25 mouse cellular contexts compared by ENCODE assay signal in the genomic region with DNA sequence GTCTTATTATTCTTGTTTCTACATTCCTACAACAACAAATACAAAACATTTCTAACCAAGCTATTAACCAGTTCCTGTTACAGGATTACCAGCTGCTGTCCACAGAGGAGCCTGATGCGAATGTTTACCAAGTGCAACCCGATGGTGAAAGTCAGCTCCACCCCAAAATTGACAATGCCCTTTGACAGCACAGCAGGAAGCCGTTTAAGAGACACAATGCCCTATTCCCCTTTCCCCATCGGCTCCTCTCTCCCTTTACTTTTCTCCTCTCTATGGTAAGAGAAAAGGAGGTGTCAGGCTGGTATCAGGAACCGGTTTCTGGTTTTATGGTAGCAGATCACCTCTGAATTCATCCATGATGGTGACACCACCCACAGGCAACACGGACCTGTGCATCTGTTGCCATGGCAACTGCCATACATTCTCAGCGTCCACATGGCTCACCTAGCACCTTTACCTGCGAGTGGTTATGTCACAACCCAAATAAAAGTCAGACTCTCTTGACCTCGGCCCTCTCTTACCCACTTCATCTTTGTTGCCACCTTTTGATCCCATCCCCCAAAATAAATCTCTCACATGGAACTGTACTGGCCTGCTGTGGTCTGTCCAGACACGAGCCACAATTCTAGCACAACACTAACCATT. TPM values are rescaled to one million over a fixed set of nuclear protein-coding genes. Genes with fewer than 3 reads are reported as not detected.
"Had no signal": no experiment of that assay in that cellular context is flagged by ENCODE, and none has a peak within 500 bp of the region (broad histone marks: within the 10 kb centered on the region; RNA-seq: fewer than 3 reads in every experiment).

No protein-coding gene starts in this region.

- H3K4me3 ChIP-seq: kidney, embryonic 15.5 days; liver, embryonic 13.5 days; midbrain, embryonic 12.5 days had no signal

- H3K27ac ChIP-seq: kidney, embryonic 15.5 days; liver, embryonic 13.5 days; macrophage; midbrain, embryonic 12.5 days had no signal

- H3K4me1 ChIP-seq: kidney, embryonic 15.5 days; liver, embryonic 13.5 days; midbrain, embryonic 12.5 days had no signal

- H3K9me3 ChIP-seq: kidney, embryonic 15.5 days; liver, embryonic 13.5 days; midbrain, embryonic 12.5 days had no signal

- H3K36me3 ChIP-seq: kidney, embryonic 15.5 days; liver, embryonic 13.5 days; midbrain, embryonic 12.5 days had no signal

- ATAC-seq: lung, postnatal 0 days had no signal

- H3K9ac ChIP-seq: kidney, embryonic 15.5 days; liver, embryonic 13.5 days; lung, embryonic 14.5 days; midbrain, embryonic 12.5 days had no signal

- H3K4me2 ChIP-seq: kidney, embryonic 15.5 days; liver, embryonic 13.5 days; lung, embryonic 14.5 days; midbrain, embryonic 12.5 days had no signal

- DNase-seq: kidney, adult 8-10 months; kidney, postnatal 10 days; kidney, postnatal 36 days; liver, embryonic 13.5 days; lung, embryonic 14.5 days; thymus, postnatal 25 days had no signal

RNA-seq across cellular contexts. Expression of a gene that starts 43.4 kb away (rescaled TPM):
- total RNA-seq: layer of hippocampus, postnatal 10 days; liver, adult 2 months; megakaryocyte, adult 5-6 weeks had no signal
- polyA plus RNA-seq: kidney, embryonic 15.5 days; liver, adult 2 months; liver, embryonic 13.5 days; liver, embryonic 16.5 days; lung, embryonic 14.5 days; lung, postnatal 0 days; macrophage; midbrain, embryonic 12.5 days; neural tube, embryonic 11.5 days; neural tube, embryonic 14.5 days; small intestine, adult 2 months; spleen, adult 2 months had no signal

RNA-seq across cellular contexts. Expression of a gene that starts 46.7 kb away (rescaled TPM):
- total RNA-seq: layer of hippocampus, adult 8-10 months; left cerebral cortex, adult 8-10 months; left cerebral cortex, postnatal 25 days; liver, adult 2 months; megakaryocyte, adult 5-6 weeks; midbrain, postnatal 0 days had no signal
- polyA plus RNA-seq: kidney, embryonic 15.5 days; limb, embryonic 11.5 days; limb, embryonic 14.5 days; liver, adult 2 months; liver, embryonic 13.5 days; liver, embryonic 16.5 days; lung, embryonic 14.5 days; lung, postnatal 0 days; macrophage; midbrain, embryonic 12.5 days; midbrain, postnatal 0 days; neural tube, embryonic 11.5 days; neural tube, embryonic 14.5 days; small intestine, adult 2 months; thymus, postnatal 0 days had no signal

RNA-seq across cellular contexts. Expression of a gene that starts 55.4 kb away (rescaled TPM):
- total RNA-seq: liver, adult 2 months had no signal
- polyA plus RNA-seq: macrophage had no signal
